Mouse (Mus musculus): ENCODE measurements at regions not wholly inside any gene's neighbourhood (a gene's known extent, or its start where the extent isn't known, plus 50 kb on each side); places are given as distances from the start of the nearest gene placed in this dataset.

Small RNA genes lying in the stretch of these regions (microRNA-seq; reads per million reads assigned to microRNA genes)
- 0 reads per million in 2 experiments for gene Gm26474
